Mouse (Mus musculus): ENCODE results near the gene Gpatch2.

GRCm38 (mm10) chr1:187369049-187369448 lies 153.7 kb downstream of the Gpatch2 start:
- TF ChIP-seq CTCF (conservative IDR thresholded peaks at IDR 0.05; ENCODE audit: low read length) (no peak), NANOG (IDR thresholded peaks at IDR 0.05; ENCODE audit: borderline replicate concordance, low read length) (no peak), POU5F1 (IDR thresholded peaks at IDR 0.05; ENCODE audit: borderline replicate concordance, low read length) (no peak)
